Mouse (Mus musculus) E14TG2a.4 (cell line): ENCODE measurements at regions not wholly inside any gene's neighbourhood (a gene's known extent, or its start where the extent isn't known, plus 50 kb on each side); places are given as distances from the start of the nearest gene placed in this dataset.
"Not testable (repeated sequence)": the region's sequence is repeated elsewhere in the genome, so short reads cannot be mapped to it uniquely, and the experiment has no call there.

Experiments used
- CTCF ChIP-seq: conservative IDR thresholded peaks from 2 replicates; pipeline ENCODE4 v1.5.1; 2014; ENCODE audit warnings: low read length
- NANOG ChIP-seq: IDR thresholded peaks from 2 replicates; pipeline ENCODE4 v1.6.1; 2014; ENCODE audit warnings: borderline replicate concordance, low read length, mixed read lengths
- POU5F1 ChIP-seq: IDR thresholded peaks from 2 replicates; pipeline ENCODE4 v1.6.1; 2014; ENCODE audit warnings: low read length, borderline replicate concordance

GRCm38 (mm10) chr1:147199959-147200358 is 705.4 kb downstream of the Brinp3 start:
- not testable (repeated sequence) for TF ChIP-seq CTCF, NANOG, POU5F1
